Mouse (Mus musculus): ENCODE results near the gene Galnt10.
"Not testable (repeated sequence)": the region's sequence is repeated elsewhere in the genome, so short reads cannot be mapped to it uniquely, and the experiment has no call there.

Galnt10 gene

DNA sequence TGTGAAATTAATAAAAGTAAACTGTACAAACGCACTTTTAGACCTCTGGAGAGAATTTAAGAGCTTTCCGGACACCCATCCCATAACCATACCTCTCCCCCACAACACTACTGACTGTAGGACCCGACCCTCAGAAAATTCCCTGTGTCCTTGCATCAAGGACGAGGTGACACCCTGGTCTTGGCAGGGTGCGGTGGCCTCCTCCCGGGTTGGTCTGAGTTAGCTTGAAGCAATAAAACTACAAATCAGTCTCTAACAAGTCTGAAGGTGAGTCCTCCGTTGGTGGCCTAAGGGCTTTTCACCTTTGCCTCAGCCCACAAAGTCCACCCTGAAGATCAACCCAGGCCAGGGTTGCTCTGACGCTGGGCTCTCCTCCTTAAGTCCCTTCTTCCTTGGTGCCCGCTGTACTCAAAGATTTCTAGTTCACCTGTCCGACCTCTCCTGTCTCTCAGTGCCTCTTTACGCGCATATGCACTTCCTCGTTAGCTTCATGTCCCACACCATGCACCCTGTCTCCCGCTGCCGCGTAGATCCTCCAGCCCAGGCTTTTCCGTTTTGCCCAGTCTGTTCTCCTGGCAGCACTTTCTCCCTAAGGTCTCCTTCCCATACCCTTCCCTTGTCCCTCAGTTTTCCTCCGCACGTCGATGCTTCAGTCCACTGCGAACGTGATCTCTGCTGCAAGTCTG lies 155.2 kb downstream of the Galnt10 start:
- peak; percentile 54 for DNase-seq

DNA sequence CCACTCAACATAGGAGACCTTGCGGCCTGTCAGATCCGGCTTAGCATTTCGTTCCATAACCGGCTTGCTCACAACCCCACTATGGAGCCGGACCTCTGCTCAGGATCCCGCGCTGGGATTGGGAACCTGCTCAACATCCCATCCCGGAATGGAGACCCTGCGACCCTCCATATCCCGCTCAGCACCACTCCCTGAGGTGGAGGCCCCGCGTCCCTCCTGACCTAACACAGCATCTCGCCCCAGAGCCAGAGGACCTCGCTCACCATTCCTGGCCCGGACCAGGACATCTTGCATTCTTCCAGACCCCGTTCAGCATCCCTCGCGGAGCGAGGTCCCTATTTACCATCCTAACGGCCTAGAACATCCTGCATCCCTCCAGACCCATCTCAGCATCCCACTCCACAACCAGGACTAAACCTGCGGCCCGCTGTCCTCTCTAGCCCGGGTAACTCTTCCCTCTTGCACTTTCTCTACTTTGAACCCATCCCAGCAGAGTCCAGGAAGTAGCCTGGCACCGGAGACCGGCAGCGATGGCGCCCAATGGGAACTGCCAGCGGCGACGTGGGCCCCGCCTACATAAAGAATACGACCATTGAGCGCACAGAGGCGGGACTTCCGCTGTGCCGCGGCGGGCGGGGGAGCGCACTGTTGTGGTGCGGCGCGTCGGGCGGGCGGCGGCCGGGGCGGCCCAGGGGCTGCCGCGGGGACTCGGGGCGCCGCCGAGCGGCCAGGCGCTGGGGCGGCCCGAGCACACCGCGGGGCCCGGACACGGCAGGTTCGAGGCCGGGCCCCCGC lies 155.9 kb downstream of the Galnt10 start, which contains the start of gene Sap30l:
Gene Sap30l (plus strand): TSS at position 667 of the 795 bp plus-strand sequence.
- peak; percentile 99 for DNase-seq

DNA sequence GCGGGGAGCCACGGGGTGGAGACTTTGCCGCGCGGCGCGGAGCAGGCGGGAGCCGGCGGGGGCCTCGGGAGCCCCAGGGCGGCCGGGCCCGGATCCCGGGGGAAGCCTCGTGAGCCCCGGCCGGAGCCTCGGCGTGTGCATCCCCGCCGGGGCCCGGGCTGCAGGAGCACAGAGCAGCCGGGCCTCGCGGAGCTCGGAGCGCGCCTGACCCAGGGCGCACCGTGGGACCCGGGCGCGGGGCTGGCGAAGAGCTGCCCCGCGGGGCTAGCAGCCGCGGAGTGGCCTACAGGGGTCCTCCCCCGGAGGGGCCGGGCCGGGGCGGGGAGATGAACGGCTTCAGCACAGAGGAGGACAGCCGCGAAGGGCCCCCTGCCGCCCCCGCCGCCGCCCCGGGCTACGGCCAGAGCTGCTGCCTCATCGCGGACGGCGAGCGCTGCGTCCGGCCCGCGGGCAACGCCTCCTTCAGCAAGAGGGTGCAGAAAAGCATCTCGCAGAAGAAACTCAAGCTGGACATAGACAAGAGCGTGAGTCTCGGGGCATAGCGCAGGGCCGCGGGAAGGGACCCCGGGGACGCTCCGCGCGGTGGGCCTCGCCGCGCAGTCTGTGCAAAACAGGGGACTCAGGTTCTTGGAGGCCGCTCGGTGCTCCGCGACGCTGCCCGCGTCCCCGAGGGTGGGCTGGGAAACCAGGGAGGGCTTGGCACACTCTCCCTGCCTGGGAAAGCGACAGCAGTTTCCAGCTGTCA lies 156.7 kb downstream of the Galnt10 start:
- DNase-seq = peak; percentile 60

- DNase-seq = peak; percentile 29
Observed at GRCm38 (mm10) chr11:57802511-57802870, 157.2 kb downstream of the Galnt10 start.

DNA sequence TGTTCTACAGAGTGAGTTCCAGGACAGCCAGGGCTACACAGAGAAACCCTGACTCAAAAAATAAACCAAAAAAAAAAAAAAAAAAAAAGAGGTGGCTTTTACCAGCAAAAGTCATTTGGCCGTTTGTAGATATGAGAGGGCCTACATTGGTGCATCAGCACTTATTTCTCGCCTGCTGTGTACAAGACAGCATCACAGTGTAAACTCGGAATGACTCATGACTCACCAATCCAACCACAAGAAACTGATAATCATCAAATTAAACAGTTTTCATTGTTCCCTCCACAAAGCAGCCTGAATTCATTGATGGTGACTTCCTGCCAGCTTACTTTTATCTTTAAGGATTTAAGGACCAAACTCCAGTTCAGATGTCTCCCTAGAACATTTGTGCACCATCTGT lies 159.8 kb downstream of the Galnt10 start:
- no peak for DNase-seq

DNA sequence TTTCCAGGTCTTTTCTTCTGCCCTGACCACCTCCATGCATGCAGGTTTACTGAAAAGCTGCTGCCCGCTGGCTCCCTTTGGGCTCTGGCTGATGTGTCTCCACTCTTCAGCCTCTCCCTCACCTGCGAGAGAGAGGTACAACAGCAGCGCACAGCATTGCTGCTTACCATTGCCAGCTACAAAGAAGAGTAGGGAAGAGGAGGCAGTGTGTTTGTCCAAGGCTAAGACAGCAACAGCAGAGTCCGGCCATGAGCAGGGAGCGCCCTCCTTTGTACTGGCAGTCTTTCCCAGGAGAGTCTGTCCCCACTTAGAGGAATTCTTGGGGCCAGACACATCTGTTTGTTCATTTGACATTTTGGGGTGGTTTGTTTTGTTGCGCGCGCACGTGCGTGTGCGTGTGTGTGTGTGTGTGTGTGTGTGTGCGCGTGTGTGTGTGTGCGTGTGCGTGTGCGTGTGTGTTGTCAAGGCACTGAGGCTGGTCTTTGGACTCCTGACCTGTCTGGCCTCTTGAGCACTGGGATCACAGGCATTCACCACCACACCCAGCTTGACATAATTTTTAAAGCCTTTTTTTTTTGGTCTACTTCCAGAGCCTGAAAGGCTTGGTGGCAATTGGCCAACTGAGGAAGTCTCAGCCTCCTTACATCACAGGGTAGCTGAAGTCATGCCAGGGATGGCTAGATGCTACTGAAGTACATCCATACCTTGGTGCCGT lies 163.9 kb downstream of the Galnt10 start:
- DNase-seq = no peak

DNA sequence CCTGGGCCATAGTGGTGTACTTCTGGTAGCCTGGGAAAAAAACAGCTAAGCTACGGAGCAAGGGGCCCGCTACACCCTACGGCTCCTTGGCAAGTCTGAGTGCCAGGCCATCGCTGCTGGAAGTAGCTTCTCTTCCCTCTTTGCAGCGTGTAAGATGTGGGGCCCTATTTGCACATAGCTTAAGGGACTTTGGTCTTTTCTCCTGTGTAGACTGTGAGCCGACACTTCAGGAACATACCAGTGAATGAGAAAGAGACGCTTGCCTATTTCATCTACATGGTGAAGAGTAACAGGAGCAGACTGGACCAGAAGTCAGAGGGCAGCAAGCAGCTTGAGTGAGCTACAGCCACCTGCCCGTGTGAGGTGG lies 164.5 kb downstream of the Galnt10 start:
- DNase-seq = no peak

- DNase-seq = no peak
Observed at GRCm38 (mm10) chr11:57811006-57811405, 165.8 kb downstream of the Galnt10 start.

GRCm38 (mm10) chr11:57812212-57812611 lies 167.0 kb downstream of the Galnt10 start:
- DNase-seq = no peak

- no peak for DNase-seq
Observed at GRCm38 (mm10) chr11:57813641-57814040, 168.4 kb downstream of the Galnt10 start.

DNA sequence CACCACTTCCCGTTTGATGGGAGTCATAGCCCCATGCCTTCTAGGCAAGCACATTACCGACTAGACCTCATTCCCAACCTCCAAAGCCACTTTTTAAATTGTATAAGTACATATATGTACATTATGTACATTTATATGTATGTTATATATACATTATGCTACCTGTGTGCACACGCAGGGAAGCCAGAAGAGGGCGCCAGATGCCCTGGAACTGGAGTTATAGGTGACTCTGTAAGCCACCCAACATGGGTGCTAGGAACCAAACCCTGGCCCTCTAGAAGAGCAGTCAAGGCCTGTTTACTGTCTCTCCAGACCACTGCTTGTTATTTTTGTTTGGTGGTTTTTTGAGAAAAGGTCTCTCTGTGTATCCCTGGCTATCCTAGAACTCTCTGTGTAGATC lies 172.9 kb downstream of the Galnt10 start:
- DNase-seq = no peak

- DNase-seq = peak; percentile 76
Observed at GRCm38 (mm10) chr11:57819999-57820581, 174.8 kb downstream of the Galnt10 start.

DNA sequence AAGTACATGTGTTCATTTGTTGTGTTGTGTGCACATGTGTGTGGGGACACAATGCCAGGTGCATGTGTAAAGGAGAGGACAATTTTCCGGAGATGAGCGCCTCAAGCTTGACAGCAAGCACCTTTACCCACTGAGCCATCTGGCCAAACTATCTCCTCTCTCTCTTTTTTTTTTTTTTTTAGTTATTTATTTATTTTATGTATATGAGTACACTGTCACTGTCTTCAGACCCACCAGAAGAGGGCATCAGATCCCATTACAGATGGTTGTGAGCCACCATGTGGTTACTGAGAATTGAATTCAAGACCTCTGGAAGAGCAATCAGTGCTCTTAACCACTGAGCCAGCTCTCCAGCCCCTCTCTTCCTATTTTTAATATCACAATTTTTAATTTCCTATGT lies 177.9 kb downstream of the Galnt10 start:
- DNase-seq = not testable (repeated sequence)

DNA sequence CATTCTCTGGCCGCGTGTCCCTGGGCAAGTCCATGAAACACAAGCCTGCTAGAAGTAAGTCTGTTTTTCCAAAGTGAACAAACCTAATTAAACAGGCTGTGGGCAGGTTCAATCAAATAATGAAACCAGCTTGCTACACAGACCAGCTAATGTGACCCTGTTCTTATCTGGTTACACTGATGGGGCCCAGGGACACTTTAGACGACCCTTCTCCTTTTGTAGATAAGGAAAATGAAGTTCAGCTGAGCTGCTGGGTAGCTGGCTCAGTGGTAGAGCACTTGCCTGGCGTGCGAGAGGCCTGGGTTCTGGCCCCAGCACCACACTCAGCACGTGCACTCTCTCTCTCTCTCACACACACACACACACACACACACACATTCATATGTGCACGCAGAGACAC lies 178.5 kb downstream of the Galnt10 start:
- no peak for DNase-seq

DNA sequence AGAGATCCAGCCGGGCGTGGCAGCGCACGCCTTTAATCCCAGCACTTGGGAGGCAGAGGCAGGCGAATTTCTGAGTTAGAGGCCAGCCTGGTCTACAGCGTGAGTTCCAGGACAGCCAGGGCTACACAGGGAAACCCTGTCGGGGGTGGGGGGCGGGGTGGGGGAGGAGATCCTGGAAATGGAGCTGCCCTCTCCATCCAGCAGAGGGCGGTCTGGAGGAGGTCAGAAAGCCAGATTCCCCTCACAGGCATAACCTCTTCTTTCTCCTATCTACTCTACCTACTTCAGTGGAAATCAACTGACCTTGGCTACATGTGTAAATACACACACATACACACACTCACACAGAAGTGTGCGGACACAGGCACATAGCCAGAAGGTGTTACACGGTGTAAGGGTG lies 180.0 kb downstream of the Galnt10 start:
- not testable (repeated sequence) for DNase-seq

DNA sequence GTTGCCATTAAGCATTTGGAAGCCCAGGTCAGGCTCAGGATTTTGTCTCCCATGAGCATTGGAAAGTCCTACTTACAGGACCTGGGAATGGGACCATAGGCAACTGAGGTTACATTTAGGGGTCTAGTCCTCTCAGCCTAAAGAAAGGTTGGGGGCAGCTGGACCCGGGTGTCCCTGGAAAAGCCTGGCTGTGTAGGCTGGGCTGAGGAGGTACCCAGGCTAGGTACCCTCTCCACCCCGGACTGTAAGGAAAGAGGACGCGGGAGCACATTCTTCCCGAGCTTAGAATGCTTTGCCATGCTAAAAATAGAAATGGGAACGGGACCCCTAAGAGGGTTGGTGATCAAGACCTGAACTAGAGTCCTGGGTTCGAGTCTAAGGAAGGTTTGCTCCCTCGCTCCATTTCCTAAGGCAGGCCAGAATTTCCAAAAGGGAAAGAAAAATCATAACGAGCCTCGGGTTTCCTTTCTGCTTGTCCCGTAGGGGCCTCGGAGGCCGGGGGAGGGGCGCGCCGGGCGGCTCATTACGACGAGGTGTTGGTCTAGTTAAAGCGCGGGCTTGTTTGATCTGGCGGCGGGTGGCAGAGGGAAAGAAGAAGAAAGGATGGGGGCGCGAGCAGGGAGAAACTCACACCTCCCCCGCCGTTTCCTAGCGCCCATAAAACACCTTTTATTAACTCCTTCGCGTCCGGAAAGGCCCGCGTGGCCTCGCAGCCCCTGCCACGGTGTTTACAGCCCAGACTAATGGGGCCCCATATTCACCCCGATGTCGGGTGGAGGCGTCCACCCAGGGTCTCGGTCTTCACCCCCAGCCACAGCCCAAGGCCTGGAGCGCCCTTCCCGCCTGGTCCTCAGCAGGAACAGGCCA lies 182.0 kb downstream of the Galnt10 start:
- DNase-seq = no peak

DNA sequence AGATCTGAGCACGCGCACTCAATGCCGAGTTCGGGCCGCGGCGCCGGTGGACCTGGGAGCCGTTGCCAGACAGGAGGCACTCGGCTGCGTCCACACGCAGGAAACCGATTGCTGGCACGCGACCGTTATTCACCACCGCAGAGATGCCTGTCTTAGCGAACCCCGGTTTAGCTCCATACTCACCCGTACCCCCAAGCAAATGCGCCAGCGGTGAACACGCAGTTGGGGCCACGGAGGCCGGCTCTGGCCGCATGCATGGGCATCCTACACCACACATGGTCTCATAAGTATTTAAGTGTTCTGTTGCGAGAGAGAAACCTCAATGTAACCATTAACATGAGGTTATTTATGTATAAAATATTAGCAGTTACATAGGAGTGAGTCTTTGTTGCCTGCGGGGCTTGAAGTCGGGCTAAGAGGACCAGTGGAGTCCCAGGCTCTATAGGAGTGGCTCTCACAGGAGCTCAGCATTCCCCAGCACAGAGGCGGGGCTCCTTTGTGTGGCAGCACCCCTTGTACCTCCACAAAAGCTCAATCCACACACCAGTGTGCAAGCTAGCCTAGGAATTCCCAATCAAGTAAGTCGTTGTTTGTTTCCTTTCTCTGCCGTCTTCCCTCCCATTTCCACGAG lies 182.8 kb downstream of the Galnt10 start:
- DNase-seq = peak; percentile 9

DNA sequence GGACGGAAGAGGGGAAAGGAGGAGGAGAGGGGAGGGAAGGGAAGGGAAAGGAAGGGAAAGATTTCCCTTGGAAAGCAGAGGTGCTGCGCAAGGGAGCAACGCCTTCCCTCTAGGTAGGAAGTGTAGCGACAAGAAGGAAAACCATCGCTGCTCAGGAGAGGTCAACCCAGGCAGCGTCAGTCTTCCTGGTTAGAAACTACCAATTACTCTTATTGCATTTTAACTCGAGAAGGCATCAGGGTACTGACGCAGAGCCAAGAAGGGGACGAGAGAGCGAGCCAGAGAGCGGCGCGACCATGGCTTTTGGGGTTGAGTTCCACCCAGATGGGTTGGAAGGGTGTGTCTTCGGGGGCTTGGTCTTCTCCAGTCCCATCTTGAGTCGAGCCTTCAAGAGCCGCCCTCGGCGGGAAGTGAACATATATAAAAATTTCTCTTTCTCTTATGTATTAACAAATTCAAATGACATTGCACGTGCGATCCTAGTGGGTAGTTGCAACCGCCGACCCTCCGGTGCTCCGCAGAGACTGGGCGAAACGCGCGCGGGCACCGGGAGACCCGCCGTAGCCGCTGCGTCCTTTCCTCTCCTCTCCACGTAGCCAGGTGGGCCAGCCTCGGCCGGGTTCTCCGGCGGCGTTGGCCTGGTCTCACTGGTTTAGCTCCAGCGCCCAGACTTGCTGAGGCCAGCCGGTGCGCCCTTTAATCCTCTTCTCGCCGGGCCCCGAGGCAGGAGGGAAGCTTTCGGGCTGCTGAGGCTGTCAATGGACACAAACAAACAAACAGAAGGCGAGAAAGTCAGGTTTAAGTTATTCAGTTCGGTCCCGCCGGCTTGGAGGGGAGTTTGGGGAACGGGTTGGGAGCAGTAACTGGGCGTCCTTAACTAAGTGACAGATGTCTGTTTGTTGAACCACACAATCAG lies 184.0 kb downstream of the Galnt10 start:
- DNase-seq = no peak

GRCm38 (mm10) chr11:57829871-57830775 lies 184.9 kb downstream of the Galnt10 start:
- no peak for DNase-seq

Measured in kidney, adult 18-20 months (tissue).